Mouse (Mus musculus) E14TG2a.4 (cell line): ENCODE data around the gene Slc22a17.

Experiments used
- CTCF ChIP-seq: conservative IDR thresholded peaks from 2 replicates; pipeline ENCODE4 v1.5.1; 2014; ENCODE audit warnings: low read length
- NANOG ChIP-seq: IDR thresholded peaks from 2 replicates; pipeline ENCODE4 v1.6.1; 2014; ENCODE audit warnings: borderline replicate concordance, low read length, mixed read lengths
- POU5F1 ChIP-seq: IDR thresholded peaks from 2 replicates; pipeline ENCODE4 v1.6.1; 2014; ENCODE audit warnings: low read length, borderline replicate concordance

DNA sequence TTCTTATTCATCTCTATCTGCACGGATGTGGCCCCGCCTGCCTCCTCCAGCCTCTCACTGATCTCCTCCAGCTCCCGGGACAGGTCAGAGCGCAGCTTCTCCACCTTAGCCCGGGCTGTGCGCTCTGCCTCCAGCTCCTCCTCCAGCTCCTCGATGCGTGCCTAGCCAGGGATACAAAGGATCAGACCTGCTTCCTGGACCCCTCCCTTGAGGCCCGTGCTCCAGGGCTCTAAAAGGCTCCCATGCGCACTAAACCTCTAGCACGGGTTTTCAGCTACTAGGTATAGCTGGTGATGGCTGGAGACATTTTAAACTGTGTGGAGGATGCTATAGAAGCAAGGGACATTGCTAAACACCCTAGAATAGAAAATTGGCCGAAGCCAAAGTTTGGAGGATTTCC, 37.6 kb upstream of the Slc22a17 start:
- TF ChIP-seq CTCF, result no peak
- TF ChIP-seq POU5F1, result no peak
- no peak for TF ChIP-seq NANOG
